Mouse (Mus musculus) cerebellum, postnatal 36 days (tissue): Measurements from ENCODE around the gene Melk.
A peak's percentile ranks its signal among the peaks of the same experiment; 100 is the strongest.

ENCODE experiments used
- DNase-seq, 2 experiments: peaks; one replicate each; pipeline ENCODE4 v3.0.0; 2021 to 2022; ENCODE audit warnings: mixed read lengths in 2 of 2

The Melk gene

DNA sequence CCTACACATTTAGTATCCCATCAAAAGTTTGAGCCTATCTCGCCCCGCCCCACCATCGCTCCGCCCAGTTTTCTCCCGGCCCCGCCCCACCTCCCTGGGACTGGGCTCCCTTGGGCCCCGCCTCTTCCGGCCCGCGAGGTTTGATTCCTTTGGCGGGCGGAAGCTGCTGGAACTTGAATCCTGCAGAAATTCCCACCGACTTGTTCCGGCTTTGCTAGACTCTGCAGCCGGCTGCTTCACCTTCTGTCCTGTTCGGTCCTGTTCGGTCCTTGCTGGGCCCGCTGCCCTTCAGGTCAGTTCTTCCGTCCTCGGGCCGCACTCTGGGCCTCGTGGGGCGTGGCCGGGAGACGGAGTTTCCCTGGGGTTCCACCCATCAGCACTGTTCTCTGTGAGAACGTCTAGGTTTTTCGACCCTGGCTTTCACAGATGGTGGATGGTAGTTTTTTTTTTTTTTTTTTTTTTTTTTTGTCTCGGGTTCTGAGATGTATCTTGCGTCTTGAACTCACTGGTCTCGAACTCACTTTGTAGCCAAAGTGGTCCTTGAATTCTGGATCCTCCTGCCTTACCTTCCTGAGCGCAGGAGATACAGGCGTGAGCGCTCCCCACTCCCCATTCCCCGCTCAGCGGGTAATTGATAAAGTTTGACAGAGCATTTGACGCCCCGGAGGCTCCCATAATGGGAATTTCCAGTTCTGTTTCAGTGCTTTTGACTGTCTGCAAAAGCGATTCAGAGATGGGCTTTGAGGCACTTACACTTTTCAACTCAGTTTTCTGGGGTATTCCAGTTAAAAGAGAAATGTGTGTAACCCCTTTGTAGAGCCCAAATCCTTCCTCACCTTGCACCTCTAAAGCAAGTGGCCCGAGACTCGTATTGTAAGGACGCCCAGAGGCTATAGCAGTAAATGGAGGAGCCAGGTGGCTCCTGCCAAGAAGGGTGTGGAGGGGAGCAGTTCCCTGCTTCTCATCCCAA is at the start of gene Melk:
Gene Melk, plus strand, starts transcription at position 96 of the 970 bp plus-strand sequence.
- peak; percentile 39 to 60 for DNase-seq

- no peak for DNase-seq
Observed at GRCm38 (mm10) chr4:44251521-44251920, 49.2 kb upstream of the Melk start.

DNA sequence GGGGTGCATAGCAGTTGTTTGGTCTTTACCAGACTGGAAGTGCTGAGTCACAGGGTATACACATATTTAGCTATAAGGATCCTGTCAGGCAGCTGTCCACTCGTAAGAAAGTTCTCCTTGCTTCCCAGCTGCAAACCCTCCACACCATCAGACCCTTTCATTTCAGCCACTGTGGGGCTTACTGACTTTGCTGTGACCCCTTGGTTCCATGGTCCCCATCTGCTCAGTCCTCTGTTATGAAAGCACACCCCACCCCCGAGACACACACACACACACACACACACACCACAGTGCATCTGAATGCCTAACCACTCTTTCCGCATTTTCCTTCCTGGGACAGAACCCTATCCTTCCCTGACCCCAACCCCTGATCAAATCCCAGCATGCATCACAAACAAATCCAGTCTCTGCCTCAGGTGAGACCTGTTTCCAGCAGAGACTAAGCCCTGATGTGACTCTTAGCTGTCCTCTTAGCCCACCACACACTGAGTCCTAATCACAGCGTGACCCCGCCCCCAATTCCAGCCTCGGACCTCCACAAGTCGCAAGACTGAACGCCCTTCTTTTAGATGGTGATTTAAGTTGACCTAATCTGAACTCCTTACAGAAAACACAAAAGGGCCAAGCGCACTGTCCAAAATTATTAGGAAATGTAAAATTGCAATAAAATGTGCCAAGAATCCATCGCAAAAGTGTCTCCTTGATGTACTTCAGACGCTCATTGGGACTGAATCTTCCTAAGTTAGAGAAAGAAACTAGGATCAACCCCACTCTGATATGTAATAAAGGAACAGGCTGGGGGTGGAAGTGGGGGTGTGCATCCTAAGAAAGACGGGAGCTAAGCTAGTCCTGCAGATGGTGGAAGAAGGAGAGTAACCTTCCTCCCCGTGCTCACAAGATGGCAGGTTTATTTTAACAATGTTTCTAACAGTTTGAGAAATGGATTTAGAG is 48.4 kb upstream of the Melk start:
- no peak for DNase-seq

GRCm38 (mm10) chr4:44253191-44253590 is 47.5 kb upstream of the Melk start:
- no peak for DNase-seq

- DNase-seq, result no peak
Observed at GRCm38 (mm10) chr4:44254579-44254978, 46.1 kb upstream of the Melk start.

- DNase-seq, result no peak
Observed at GRCm38 (mm10) chr4:44259126-44259525, 41.5 kb upstream of the Melk start.

GRCm38 (mm10) chr4:44260244-44260643 is 40.4 kb upstream of the Melk start:
- DNase-seq, result no peak

- no peak for DNase-seq
Observed at GRCm38 (mm10) chr4:44265500-44265899, 35.2 kb upstream of the Melk start.

DNA sequence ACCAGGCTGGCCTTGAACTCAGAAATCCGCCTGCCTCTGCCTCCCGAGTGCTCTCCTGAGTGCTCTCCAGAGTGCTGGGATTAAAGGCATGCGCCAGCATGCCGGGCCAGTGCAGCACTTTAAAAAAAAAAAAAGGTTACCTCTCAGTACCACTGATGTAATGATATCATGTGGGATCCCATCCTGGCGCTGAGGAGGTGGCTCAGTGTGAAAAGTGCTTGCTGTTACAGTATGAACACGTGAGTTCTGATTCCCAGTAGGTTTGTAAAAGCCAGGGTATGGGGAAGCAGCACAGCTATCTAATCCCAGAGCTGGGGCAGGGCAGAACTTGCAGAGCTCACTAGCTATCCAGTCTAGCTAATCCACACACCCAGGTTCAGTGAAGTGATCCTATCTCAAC is 33.2 kb upstream of the Melk start:
- no peak for DNase-seq

GRCm38 (mm10) chr4:44269376-44269817 is 31.3 kb upstream of the Melk start:
- DNase-seq, result no peak

GRCm38 (mm10) chr4:44271134-44271533 is 29.5 kb upstream of the Melk start:
- no peak for DNase-seq

GRCm38 (mm10) chr4:44281597-44282265 is 18.9 kb upstream of the Melk start:
- no peak for DNase-seq

DNA sequence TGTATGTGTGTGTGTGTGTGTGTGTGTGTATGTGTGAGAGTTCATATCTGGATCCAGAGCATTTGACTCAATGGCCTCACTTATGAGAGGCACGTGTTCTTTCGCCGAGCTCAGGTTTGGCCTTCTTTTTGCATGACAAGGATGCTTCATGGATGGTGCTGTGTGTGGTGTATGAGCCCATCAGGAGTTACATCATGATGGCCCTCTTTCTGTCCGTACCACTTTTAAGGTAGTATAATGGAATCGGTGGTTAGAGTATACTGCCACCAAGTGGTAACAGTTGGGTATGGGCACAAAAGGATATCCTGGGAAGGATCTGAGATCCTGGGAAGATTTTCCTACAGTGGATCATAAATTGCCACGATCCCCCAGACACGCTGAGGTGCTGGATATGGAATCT is 8.1 kb upstream of the Melk start:
- DNase-seq, result peak; percentile 20 to 69

GRCm38 (mm10) chr4:44295837-44296236 is 4.8 kb upstream of the Melk start:
- DNase-seq, result no peak

DNA sequence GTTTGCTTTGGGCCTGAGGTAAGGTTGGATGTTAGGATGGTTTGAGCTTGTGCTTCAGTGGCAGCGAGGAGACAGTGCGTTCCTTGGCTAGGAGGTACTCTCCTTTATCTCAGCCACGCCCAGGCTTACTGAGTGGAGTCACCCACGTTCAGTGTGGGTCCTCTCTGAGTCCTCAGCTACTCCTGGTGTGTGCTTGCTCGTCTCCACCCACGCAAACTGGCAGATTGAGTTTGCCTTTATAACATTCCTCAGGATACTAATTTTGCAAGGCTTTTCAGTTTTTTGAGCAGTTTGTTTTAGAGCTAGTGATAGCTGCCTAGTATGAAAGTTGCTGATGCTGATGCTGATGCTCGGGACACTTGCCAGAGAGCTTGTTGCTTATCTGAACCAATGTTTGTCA is 5.9 kb downstream of the Melk start:
- no peak for DNase-seq

GRCm38 (mm10) chr4:44310429-44310828 is 9.8 kb downstream of the Melk start:
- no peak for DNase-seq

- no peak for DNase-seq
Observed at GRCm38 (mm10) chr4:44310911-44311310, 10.2 kb downstream of the Melk start.

DNA sequence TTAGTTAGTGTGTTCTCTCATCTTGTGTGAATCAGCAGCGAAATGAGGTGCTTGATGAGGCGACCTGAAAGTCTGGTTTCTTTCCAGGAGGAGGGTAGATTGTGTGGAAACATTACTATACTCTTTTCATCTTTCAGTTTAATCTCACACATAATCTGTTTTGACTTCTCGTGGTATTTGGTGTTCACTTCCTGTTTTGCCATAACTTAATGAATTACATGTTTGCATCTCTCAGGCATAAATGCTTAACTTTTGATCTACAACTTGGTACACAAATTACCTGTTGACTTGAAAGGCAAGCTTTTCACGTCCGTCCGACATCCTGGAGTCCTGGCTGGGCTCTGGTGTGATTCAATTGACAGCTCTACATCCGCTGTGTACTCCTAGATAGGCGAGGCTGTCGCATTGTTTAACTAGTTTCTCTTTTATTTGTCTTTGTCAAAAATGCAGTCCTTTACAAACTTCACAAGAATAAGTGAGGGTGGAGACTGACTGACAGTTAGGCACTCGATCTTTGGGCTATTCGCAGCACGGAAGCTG is 15.7 kb downstream of the Melk start:
- DNase-seq, result no peak

- no peak for DNase-seq
Observed at GRCm38 (mm10) chr4:44320448-44320847, 19.8 kb downstream of the Melk start.

GRCm38 (mm10) chr4:44322124-44322523 is 21.4 kb downstream of the Melk start:
- DNase-seq, result no peak

- no peak for DNase-seq
Observed at GRCm38 (mm10) chr4:44325453-44325852, 24.8 kb downstream of the Melk start.

DNA sequence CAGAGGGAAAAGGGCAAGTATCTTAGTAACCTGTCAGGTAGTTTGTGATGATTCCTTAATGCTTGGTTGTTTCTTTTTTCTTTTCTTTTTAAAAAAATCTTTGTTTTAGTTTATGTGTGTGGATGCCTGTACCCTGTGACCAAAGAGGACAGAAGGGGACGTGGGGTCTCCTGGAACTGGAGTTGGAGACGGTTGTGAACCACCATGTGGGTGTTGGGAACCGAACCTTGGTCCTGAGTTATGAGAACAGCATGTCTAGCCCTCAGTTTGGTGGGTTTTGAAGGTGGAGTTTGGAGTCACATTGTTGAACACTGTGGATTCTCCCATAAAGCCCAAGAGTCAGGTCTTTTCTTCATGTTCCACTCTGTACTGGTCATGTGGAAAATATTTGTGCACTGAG is 26.0 kb downstream of the Melk start:
- DNase-seq, result no peak
